Mouse (Mus musculus): ENCODE measurements around the gene Tmem59l. TPM values are rescaled to one million over a fixed set of nuclear protein-coding genes. Genes with fewer than 3 reads are reported as not detected.

Tmem59l gene
- polyA plus RNA-seq, 1 experiment from 2014 or later, result 0.76 TPM

DNA sequence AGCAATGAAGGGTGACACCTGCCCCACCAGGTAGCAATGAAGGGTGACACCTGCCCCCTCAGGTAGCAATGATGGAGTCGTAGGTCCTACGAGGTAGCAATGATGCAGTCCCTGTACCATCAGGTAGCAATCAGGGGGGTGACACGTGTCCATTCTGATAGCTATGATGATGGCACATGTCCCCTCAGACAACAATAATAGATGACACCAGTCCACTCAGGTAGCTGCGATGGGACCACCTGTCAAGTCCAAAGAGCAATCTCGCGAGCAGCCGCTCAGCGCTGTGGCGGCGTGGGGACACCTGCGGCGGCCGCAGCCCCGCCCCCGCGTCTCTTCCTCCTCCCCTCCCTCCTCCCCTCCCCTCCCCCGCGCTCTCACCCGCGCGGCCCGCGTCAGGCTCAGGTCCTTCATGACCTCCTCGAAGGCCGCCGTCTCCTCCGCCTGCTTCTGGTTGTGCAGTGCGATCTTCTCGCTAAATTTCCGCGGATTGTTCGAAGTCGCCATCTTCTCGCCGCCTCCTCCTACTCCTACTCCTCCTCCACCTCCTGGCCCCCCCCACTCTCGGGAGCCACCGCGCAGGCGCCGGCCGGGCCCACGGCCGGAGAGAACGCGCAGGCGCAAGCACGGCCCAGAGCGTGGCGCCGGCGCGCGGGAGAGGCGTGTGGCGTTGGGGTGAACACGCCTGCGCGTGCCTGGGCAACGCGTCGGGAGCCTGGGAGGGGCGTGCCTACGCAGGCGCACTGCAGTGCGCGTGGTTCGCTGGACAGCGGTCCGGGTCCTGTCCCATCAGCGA is 47.9 kb downstream of the Tmem59l start, which contains the start of gene Crtc1:
Crtc1 (minus strand) TSS at position 525 of the 793 bp plus-strand sequence.
- Histone ChIP-seq H3K27me3 (replicated peaks) (0 out of 2 replicates have a peak, but pooled peaks cover 5% of the 10 kb centered on the region), H3K4me1 (peaks cover 16% of the 10 kb centered on the region), H3K9me3 (no peaks in the 10 kb centered on the region), H3K27ac (replicated peaks) (peak within 1 kb of the TSS; percentile 71), H3K4me3 (peak within 1 kb of the TSS; percentile 76), H3K36me3 (no peaks in the 10 kb centered on the region), H3K4me2 (peak within 1 kb of the TSS; percentile 89), H3K9ac (peak within 1 kb of the TSS; percentile 89)
- WGBS, result 1% methylated on average over 65 of the region's 70 CpGs
- ATAC-seq (ENCODE audit: extremely low read depth, insufficient number of reproducible peaks, low FRiP score, low TSS enrichment), result peak; percentile 92

DNA sequence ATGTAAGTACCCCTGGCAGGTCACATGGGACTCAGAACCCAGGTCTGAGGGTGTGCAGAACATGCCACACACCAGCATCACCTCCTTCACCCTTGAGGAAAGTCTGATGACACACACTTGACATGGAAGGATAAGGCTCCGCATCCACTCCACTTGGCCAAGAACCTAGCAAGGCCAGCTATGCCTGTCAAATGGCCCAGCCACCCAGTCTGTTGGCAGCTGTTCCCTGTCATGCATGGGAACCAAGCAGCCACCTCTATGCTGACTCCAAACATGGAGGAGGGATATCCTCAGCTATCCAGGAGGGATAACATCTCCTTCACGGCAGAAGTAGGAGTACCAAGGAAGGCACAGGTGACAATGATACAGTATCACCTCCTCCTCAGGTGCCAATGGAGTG is 48.7 kb downstream of the Tmem59l start:
- H3K27me3 ChIP-seq (replicated peaks), result 0 out of 2 replicates have a peak, but pooled peaks cover 5% of the 10 kb centered on the region

DNA sequence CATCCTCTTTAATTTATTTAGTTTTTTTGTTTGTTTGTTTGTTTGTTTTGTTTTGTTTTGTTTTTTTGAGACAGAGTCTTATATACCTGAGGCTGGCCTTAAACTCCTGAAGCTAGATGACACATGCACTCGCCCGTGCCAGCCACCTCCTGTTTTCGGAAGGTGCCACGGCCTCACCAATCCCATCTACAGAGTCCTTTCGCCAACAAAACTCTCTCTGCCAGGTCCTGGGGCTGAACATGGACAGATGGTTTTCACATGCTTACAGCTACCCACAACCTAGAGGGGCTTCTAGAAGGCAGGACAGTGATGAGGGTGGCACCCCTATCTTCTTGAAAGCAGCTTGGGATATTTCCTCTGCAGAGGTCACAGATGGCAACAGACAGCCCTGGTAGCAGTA is 52.0 kb downstream of the Tmem59l start:
- no peaks in the 10 kb centered on the region for H3K27me3 ChIP-seq (replicated peaks)
- WGBS, result 90% methylated on average over 5 of the region's 5 CpGs
- no peak overlapping the region for H3K9ac ChIP-seq

More for the DNA sequence above, 48.7 kb downstream of the Tmem59l start:
- no peaks in the 10 kb centered on the region for H3K36me3 ChIP-seq
- WGBS, result 83% methylated on average over 2 of the region's 2 CpGs
- no peak for ATAC-seq (ENCODE audit: extremely low read depth, insufficient number of reproducible peaks, low FRiP score, low TSS enrichment)
- no peaks in the 10 kb centered on the region for H3K9me3 ChIP-seq
- H3K4me2 ChIP-seq, result peak overlapping the region; percentile 89
- peak overlapping the region; percentile 76 for H3K4me3 ChIP-seq
- peaks cover 16% of the 10 kb centered on the region for H3K4me1 ChIP-seq
- H3K9ac ChIP-seq, result peak overlapping the region; percentile 89
- no peak overlapping the region for H3K27ac ChIP-seq (replicated peaks)

More for the DNA sequence above, 52.0 kb downstream of the Tmem59l start:
- Histone ChIP-seq H3K4me1 (peaks cover 15% of the 10 kb centered on the region), H3K36me3 (no peaks in the 10 kb centered on the region), H3K4me2 (no peak overlapping the region), H3K9me3 (no peaks in the 10 kb centered on the region), H3K4me3 (no peak overlapping the region), H3K27ac (replicated peaks) (no peak overlapping the region)
- ATAC-seq (ENCODE audit: extremely low read depth, insufficient number of reproducible peaks, low FRiP score, low TSS enrichment), result no peak

Other genes starting within 250 kb of the Tmem59l start
- gene Homer3, start 204.5 kb downstream of the Tmem59l start, polyA plus RNA-seq (2015; fragmentation: Nextera tagmentation; extraction: Ambion mirVana), result 34.1 and 37.2 TPM in 2 replicates
- gene Ddx49, start 184.9 kb downstream of the Tmem59l start, polyA plus RNA-seq (2015; fragmentation: Nextera tagmentation; extraction: Ambion mirVana), result 32.6 and 34.1 TPM in 2 replicates
- 294 and 344 TPM in 2 replicates for gene Cope, start 184.8 kb downstream of the Tmem59l start, polyA plus RNA-seq (2015; fragmentation: Nextera tagmentation; extraction: Ambion mirVana)
- 1.9 and 2.6 TPM in 2 replicates for gene Cers1, start 171.6 kb downstream of the Tmem59l start, polyA plus RNA-seq (2015; fragmentation: Nextera tagmentation; extraction: Ambion mirVana)
- 0.74 and 0.99 TPM in 2 replicates for gene Gdf1, start 157.5 kb downstream of the Tmem59l start, polyA plus RNA-seq (2015; fragmentation: Nextera tagmentation; extraction: Ambion mirVana)
- gene Upf1, start 134.1 kb downstream of the Tmem59l start, polyA plus RNA-seq (2015; fragmentation: Nextera tagmentation; extraction: Ambion mirVana), result 11.3 and 12.2 TPM in 2 replicates
- gene Comp, start 113.8 kb downstream of the Tmem59l start, polyA plus RNA-seq (2015; fragmentation: Nextera tagmentation; extraction: Ambion mirVana), result 3.5 TPM in 2 replicates
- 9.7 and 12.4 TPM in 2 replicates for gene Crtc1, start 47.8 kb downstream of the Tmem59l start, polyA plus RNA-seq (2015; fragmentation: Nextera tagmentation; extraction: Ambion mirVana)
- gene Klhl26, start 10.4 kb downstream of the Tmem59l start, polyA plus RNA-seq (2015; fragmentation: Nextera tagmentation; extraction: Ambion mirVana), result 11.2 and 12.4 TPM in 2 replicates
- 3.7 and 5.5 TPM in 2 replicates for gene Crlf1, start 5.8 kb upstream of the Tmem59l start, polyA plus RNA-seq (2015; fragmentation: Nextera tagmentation; extraction: Ambion mirVana)
- 116 and 125 TPM in 2 replicates for gene Rex1bd, start 19.4 kb upstream of the Tmem59l start, polyA plus RNA-seq (2015; fragmentation: Nextera tagmentation; extraction: Ambion mirVana)
- 842 and 891 TPM in 2 replicates for gene Uba52, start 23.4 kb upstream of the Tmem59l start, polyA plus RNA-seq (2015; fragmentation: Nextera tagmentation; extraction: Ambion mirVana)
- gene Fkbp8, start 40.4 kb upstream of the Tmem59l start, polyA plus RNA-seq (2015; fragmentation: Nextera tagmentation; extraction: Ambion mirVana), result 240 and 251 TPM in 2 replicates
- gene Kxd1, start 40.6 kb upstream of the Tmem59l start, polyA plus RNA-seq (2015; fragmentation: Nextera tagmentation; extraction: Ambion mirVana), result 65.8 and 71.2 TPM in 2 replicates
- 11.6 and 12.5 TPM in 2 replicates for gene Ell, start 52.1 kb upstream of the Tmem59l start, polyA plus RNA-seq (2015; fragmentation: Nextera tagmentation; extraction: Ambion mirVana)
- gene Isyna1, start 107.0 kb upstream of the Tmem59l start, polyA plus RNA-seq (2015; fragmentation: Nextera tagmentation; extraction: Ambion mirVana), result 135 and 145 TPM in 2 replicates
- gene Ssbp4, start 121.5 kb upstream of the Tmem59l start, polyA plus RNA-seq (2015; fragmentation: Nextera tagmentation; extraction: Ambion mirVana), result 63.3 and 70.9 TPM in 2 replicates
- gene Lrrc25, start 128.8 kb upstream of the Tmem59l start, polyA plus RNA-seq (2015; fragmentation: Nextera tagmentation; extraction: Ambion mirVana), result 1.5 and 2.7 TPM in 2 replicates
- gene Gdf15, start 145.1 kb upstream of the Tmem59l start, polyA plus RNA-seq (2015; fragmentation: Nextera tagmentation; extraction: Ambion mirVana), result 0.86 and 1.2 TPM in 2 replicates
- gene Pgpep1, start 173.0 kb upstream of the Tmem59l start, polyA plus RNA-seq (2015; fragmentation: Nextera tagmentation; extraction: Ambion mirVana), result 33.7 and 37.3 TPM in 2 replicates
- gene Lsm4, start 185.9 kb upstream of the Tmem59l start, polyA plus RNA-seq (2015; fragmentation: Nextera tagmentation; extraction: Ambion mirVana), result 269 and 297 TPM in 2 replicates
- gene Jund, start 211.6 kb upstream of the Tmem59l start, polyA plus RNA-seq (2015; fragmentation: Nextera tagmentation; extraction: Ambion mirVana), result 68.6 and 76.9 TPM in 2 replicates
- gene Iqcn, start 216.1 kb upstream of the Tmem59l start, polyA plus RNA-seq (2015; fragmentation: Nextera tagmentation; extraction: Ambion mirVana), result not detected in 2 replicates
- not detected in 2 replicates for gene Gm3336, start 231.2 kb upstream of the Tmem59l start, polyA plus RNA-seq (2015; fragmentation: Nextera tagmentation; extraction: Ambion mirVana)
- 0.14 TPM in 1 of 2 replicates, not detected in the other for gene Pde4c, start 236.4 kb upstream of the Tmem59l start, polyA plus RNA-seq (2015; fragmentation: Nextera tagmentation; extraction: Ambion mirVana)